Mouse (Mus musculus) granulocyte monocyte progenitor cell, adult 5-6 weeks (primary cell): ENCODE results near the gene Tmem120b. TPM values are rescaled to one million over a fixed set of nuclear protein-coding genes. Genes with fewer than 3 reads are reported as not detected.

Experiments used
- ATAC-seq: replicated peaks from 2 replicates; pipeline ENCODE4 v1.8.0; 2016; ENCODE audit warnings: mild to moderate bottlenecking, moderate TSS enrichment, inconsistent platforms; ENCODE audit not compliant: poor library complexity, severe bottlenecking
- total RNA-seq, 2 experiments: library from RNA; stranded (forward) in 1 of 2; stranded (reverse) in 1 of 2; fragments of 200-712, 200-1000 nt in 1 of 2; fragments of >200 nt in 1 of 2; fragmentation: Nextera tagmentation in 1 of 2; gene quantifications; 2 replicates each; pipeline ENCODE4 v1.2.3; 2014 to 2017

The Tmem120b gene
- total RNA-seq, 2 experiments from 2014 or later: 2.3 to 3.1 TPM

DNA sequence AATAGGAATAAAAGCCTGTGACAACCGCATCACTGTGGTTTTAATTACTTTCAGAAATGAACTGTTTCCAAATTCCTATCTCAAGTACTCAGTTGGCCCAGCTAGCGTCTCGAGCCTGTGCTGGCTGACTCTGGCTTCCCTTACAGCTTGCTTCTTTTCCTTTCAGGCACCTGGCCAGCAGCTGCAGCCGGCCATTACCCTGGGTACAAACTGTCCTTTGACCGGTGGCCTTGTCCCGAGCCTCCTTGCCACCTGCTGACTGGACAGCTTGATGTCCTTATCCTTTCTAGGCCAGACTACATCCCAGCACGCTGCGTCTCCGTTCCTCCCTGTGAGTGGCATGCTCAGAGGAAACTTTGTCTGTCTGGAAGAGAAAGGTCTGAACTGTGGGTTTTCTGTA is 17.3 kb upstream of the Tmem120b start:
- ATAC-seq: no peak

- no peak for ATAC-seq
These were observed 16.5 kb upstream of the Tmem120b start for GRCm38 (mm10) chr5:123051736-123052135.

GRCm38 (mm10) chr5:123057366-123058250 is 10.6 kb upstream of the Tmem120b start:
- ATAC-seq: peak; percentile 91

- no peak for ATAC-seq
These were observed 9.7 kb upstream of the Tmem120b start for GRCm38 (mm10) chr5:123058251-123059102.

DNA sequence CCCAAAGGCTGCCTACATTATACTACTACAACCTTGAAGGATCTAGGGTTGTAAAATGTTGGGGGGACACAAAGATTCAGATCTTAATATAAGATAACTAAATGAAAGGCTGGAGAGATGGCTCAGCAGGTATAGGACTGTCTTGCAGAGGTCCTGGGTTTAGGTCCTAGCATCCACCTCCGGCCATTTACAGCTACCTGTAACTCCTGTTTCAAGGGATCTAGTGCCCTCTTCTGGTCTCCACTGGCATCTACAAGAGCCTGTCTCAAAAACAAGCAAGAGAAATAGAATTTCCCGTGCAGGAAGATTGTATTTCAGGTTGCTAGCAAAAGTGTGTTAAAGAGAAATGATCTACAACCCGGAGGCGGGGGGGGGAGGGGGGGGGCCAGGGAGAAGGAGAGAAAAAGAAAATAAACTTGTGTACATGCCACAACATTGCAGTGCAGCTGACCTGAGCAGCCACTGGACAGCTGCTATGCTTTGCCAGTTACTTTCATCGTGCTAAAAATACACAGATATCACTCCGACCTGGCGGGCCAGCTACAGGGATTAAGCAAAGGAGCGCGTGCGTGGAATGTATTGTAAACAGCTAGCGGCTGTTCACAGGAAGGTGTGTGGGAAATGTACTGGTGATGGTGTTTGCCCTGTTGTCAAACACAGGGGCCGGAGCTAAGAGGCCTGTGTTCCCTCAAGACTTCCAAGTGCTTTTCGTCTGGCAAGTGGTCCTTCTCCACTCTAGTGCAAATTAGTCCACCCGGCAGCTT is 8.3 kb upstream of the Tmem120b start:
- ATAC-seq: no peak

- peak; percentile 26; the same call in 1 of the 2 replicates for ATAC-seq
These were observed 7.4 kb upstream of the Tmem120b start for GRCm38 (mm10) chr5:123060706-123061401.

GRCm38 (mm10) chr5:123061402-123061749 is 6.8 kb upstream of the Tmem120b start:
- peak; percentile 49 for ATAC-seq

DNA sequence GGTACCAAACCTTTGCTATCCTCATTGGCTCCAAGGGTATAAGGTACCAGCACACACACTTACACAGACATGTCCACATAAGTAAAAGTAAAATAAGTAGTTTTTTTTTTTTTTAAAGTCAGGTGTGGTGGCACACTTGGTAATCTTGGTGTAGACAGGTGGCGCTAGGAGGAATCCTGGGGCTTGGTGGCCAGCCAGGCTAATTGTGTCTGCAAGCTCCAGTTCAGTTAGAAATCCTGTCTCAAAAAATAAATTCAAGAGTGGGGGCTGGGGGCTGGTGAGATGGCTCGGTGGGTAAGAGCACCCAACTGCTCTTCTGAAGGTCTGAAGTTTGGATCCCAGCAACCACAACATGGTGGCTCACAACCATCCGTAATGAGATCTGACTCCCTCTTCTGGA is 5.1 kb upstream of the Tmem120b start:
- ATAC-seq: no peak

DNA sequence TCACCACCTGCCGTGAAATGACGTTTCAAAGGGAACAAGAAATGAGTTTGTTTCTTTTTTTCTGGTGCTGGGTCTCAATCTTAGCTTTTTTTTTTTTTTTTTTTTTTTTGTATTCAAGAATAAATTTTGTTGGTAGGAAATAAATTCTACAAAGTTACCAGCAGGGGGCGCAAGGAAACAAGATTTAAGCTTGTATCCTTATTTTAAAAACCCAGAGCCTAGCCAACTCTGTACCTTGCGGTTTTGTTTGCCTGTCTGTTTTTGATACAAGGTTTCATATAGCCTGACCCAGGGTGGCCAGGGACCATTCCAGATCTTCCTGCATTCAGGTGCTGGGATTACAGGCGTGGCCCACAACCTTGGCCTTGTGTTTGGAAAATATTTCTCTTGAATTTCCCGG is 4.0 kb upstream of the Tmem120b start:
- no peak for ATAC-seq

- peak; percentile 70 for ATAC-seq
These were observed 720 bp upstream of the Tmem120b start for GRCm38 (mm10) chr5:123067395-123067995.

DNA sequence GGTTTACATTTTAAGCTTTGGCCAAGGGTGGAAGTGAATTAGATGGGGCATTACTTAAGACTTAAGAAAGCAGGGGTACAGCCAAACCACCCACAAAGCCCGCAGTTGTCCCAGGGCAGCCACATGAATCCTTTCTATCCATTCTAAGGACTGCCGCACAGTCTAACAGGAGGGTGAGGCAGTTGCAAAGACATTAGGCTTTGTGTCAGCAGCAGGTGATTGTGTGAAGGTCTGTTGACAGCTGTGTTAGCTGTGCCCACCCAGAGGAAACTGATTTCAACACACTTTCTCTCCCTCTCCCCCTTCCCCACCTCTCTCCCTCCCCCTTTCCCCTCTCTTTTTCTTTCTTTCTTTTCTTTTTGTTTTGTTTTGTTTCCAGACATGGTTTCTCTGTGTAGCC is 499 bp downstream of the Tmem120b start:
- ATAC-seq: no peak

GRCm38 (mm10) chr5:123075576-123076418 is 7.6 kb downstream of the Tmem120b start:
- peak; percentile 89 for ATAC-seq

DNA sequence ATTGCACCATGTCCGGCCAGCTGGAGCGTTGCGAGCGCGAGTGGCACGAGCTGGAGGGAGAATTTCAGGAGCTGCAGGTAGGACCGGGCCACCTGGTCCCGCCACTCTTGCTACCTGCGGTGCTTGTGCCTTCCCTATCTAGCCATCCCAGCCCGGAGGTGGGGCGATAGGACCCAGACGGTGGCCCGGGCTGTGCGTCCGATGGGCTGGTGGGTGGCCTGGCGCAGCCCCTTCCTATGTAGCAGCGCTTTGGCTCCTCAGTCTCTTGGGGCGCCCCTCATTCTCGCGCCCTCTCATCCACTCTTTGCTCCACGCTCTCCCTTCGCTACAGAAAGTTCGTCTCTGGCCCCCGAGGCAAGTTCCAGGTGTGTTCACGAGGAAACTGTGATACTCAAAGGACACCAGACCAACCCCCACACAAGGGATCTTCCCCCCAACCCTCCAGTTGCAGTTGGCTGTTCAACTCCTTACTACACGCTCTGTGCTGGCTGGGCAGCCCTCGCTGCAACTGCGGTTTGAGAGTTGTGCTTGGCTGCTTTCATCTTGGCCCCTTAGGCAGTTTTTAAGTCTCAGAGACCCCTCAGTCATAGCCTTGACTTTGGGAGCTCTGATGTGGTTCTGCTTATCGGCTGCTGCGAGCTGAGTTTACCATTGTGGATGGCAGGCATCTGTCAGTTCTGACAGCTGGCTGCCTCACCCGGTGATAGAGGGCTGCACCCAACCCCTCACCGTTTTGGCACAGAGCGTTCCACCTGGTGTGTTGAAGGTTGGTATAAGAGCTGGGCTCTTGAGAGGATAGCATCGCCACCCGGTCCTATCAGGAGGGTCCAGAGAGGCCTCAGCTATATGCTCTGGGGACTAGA is 8.4 kb downstream of the Tmem120b start:
- ATAC-seq: no peak; the same call in 1 of the 2 replicates

DNA sequence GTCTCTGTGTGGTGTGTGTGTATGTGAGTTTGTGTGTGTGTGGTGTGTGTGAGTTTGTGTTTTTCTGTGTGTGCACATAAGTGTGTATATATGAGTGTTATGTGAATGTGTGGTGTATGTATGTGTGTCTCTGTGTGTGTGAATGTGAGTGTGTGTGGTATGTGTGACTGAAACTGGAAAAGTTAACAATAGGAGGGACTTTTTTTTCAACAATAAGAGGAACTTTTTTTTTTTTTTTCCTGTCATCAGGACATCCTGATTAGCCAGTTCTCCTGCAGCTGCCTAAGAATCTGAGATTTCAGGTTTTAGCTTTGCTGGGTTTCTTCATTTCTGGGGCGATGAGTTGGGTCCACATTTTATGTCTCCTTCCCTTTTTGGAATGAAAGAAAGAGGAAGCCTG is 11.4 kb downstream of the Tmem120b start:
- ATAC-seq: peak; percentile 48

GRCm38 (mm10) chr5:123080041-123080440 is 11.8 kb downstream of the Tmem120b start:
- peak; percentile 44 for ATAC-seq

DNA sequence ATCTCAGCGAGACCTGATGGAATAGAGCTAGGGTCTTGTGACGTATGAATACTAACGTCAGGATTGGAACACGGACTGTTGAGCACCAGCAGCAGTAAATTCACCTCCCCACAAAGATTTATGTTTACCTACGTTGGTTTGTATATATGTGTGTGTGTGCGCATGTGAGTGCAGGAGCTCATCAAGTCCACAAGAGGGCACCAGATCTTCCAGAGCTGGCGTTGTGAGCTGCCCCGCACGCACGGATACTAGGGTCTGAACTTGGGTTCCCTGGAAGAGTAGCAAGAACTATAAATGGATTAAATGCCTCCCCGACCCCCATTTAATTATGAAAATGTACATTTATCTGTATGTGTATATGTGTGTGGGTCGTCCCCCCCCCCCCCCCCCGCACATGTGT is 12.3 kb downstream of the Tmem120b start:
- ATAC-seq: no peak

GRCm38 (mm10) chr5:123083340-123084050 is 15.3 kb downstream of the Tmem120b start:
- ATAC-seq: no peak
